Mouse (Mus musculus) heart, embryonic 16.5 days (tissue): Measurements from ENCODE around the gene Casp9. TPM values are rescaled to one million over a fixed set of nuclear protein-coding genes. Genes with fewer than 3 reads are reported as not detected.

Experiments used
- ATAC-seq: fragments of 200-750 bp; cut with Nextera tagmentation; replicated peaks from 2 replicates; pipeline ENCODE4 v1.8.0; 2017; ENCODE audit warnings: moderate number of reproducible peaks; ENCODE audit not compliant: insufficient read depth, low FRiP score; ENCODE audit errors: extremely low read depth
- H3K27ac ChIP-seq: fragments of 300-500 bp; sonication (generic); 2 replicates; pipeline ENCODE4 v1.5.1; 2014; ENCODE audit warnings: mild to moderate bottlenecking, low read length, control low read depth, moderate library complexity
- H3K27me3 ChIP-seq: fragments of 300-500 bp; sonication (generic); 2 replicates; pipeline ENCODE4 v1.6.1; 2014; ENCODE audit warnings: low read length, mixed read lengths; ENCODE audit not compliant: control insufficient read depth, insufficient read depth
- H3K36me3 ChIP-seq: fragments of 300-500 bp; sonication (generic); 2 replicates; pipeline ENCODE4 v1.6.1; 2014; ENCODE audit not compliant: control insufficient read depth, insufficient read depth
- H3K4me1 ChIP-seq: fragments of 300-500 bp; sonication (generic); 2 replicates; pipeline ENCODE4 v1.6.1; 2014; ENCODE audit warnings: low read length, mixed read lengths; ENCODE audit not compliant: control insufficient read depth, insufficient read depth
- H3K4me2 ChIP-seq: fragments of 300-500 bp; sonication (generic); 2 replicates; pipeline ENCODE4 v1.6.1; 2014; ENCODE audit warnings: low read depth, mild to moderate bottlenecking, control low read depth, low read length
- H3K4me3 ChIP-seq: fragments of 300-500 bp; sonication (generic); 2 replicates; pipeline ENCODE4 v1.5.1; 2014; ENCODE audit warnings: mild to moderate bottlenecking, control low read depth, low read length
- H3K9ac ChIP-seq: fragments of 300-500 bp; sonication (generic); 2 replicates; pipeline ENCODE4 v1.6.1; 2014; ENCODE audit warnings: low read length, control low read depth
- H3K9me3 ChIP-seq: fragments of 300-500 bp; sonication (generic); replicated peaks from 2 replicates; pipeline ENCODE4 v1.6.1; 2016; ENCODE audit warnings: low read length; ENCODE audit not compliant: control insufficient read depth
- WGBS: fragments of 180-500 bp; shearing (Covaris S2); extraction: QIAGEN DNeasy Blood & Tissue Kit; methylation state at CpG from one replicate; pipeline ENCODE4 v1.1.7; 2014; 5-methylcytosine and 5-hydroxymethylcytosine counted together
- polyA plus RNA-seq: library from polyadenylated mRNA; unstranded; fragments of >200 nt; fragmentation: Nextera tagmentation; extraction: Ambion mirVana; gene quantifications from 2 replicates; pipeline ENCODE4 v1.2.1, GENCODE M21; 2015

Casp9 gene
- polyA plus RNA-seq, 1 experiment from 2014 or later: 17.1 TPM

GRCm38 (mm10) chr4:141862867-141863266, 69.5 kb downstream of the Casp9 start:
- Histone ChIP-seq H3K9ac (peak overlapping the region; percentile 36; the same call in 1 of the 2 replicates), H3K36me3 (peaks cover 23% of the 10 kb centered on the region), H3K4me2 (no peak overlapping the region), H3K4me1 (peaks cover 38% of the 10 kb centered on the region), H3K27ac (peak overlapping the region; percentile 81), H3K9me3 (no peaks in the 10 kb centered on the region), H3K4me3 (no peak overlapping the region), H3K27me3 (no peaks in the 10 kb centered on the region)
- 43% methylated on average over 5 of the region's 5 CpGs for WGBS
- peak; percentile 39; the same call in 1 of the 2 replicates for ATAC-seq

DNA sequence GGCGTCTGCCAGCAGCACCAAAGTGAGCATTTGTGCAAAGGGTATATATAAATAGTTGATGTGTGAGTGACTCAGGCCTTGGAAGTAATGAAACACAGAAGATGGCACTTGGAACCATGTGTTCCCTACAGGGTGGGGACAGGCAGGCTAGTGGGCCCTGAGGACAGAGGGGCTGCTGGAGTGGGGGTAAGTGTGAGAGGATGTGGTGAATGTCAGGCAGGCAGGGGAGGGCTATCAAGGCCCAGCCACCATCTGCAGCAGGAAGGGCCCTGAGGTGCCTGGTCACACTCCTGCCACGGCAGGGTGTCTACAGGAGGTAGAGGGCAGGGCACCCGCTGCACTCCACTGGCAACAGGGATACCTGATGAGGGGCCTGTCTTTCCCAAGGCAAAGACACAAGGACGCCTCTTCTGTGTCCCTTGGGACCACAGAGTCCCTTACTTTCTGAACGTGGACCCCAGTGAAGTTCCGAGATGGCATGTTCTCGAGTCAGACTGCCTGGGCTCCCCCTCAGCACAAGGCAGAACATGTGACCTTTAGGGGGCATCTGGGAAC, 70.4 kb downstream of the Casp9 start:
- WGBS: 69% methylated on average over 7 of the region's 7 CpGs
- ATAC-seq: no peak
- H3K9me3 ChIP-seq: no peaks in the 10 kb centered on the region
- no peak overlapping the region for H3K4me2 ChIP-seq
- peak overlapping the region; percentile 42 for H3K9ac ChIP-seq
- H3K4me3 ChIP-seq: no peak overlapping the region
- peaks cover 45% of the 10 kb centered on the region for H3K4me1 ChIP-seq
- peaks cover 23% of the 10 kb centered on the region for H3K36me3 ChIP-seq
- no peaks in the 10 kb centered on the region for H3K27me3 ChIP-seq
- peak overlapping the region; percentile 81 for H3K27ac ChIP-seq

DNA sequence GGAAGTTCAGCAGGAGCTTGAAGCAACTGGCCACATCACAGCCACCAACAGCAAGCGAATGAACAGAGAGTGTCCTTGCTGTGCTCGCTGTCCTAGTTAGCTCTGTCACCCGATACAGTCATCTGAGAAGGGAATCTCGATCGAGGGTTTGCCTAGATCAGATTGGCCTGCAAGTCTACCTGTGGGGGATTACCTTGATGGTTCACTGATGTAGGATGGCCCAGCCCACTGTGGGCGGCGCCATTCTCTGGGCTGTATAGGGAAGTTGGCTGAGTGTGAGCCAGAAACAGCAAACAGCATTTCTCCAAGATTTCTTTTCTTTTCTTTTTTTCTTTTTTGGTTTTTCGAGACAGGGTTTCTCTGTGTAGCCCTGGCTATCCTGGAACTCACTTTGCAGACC, 71.1 kb downstream of the Casp9 start:
- peaks cover 16% of the 10 kb centered on the region for H3K36me3 ChIP-seq
- WGBS: 91% methylated on average over 8 of the region's 8 CpGs
- no peak overlapping the region for H3K27ac ChIP-seq
- H3K27me3 ChIP-seq: no peaks in the 10 kb centered on the region
- H3K4me1 ChIP-seq: peaks cover 47% of the 10 kb centered on the region
- ATAC-seq: no peak
- no peak overlapping the region for H3K4me2 ChIP-seq
- H3K4me3 ChIP-seq: no peak overlapping the region
- H3K9ac ChIP-seq: no peak overlapping the region
- H3K9me3 ChIP-seq: no peaks in the 10 kb centered on the region

DNA sequence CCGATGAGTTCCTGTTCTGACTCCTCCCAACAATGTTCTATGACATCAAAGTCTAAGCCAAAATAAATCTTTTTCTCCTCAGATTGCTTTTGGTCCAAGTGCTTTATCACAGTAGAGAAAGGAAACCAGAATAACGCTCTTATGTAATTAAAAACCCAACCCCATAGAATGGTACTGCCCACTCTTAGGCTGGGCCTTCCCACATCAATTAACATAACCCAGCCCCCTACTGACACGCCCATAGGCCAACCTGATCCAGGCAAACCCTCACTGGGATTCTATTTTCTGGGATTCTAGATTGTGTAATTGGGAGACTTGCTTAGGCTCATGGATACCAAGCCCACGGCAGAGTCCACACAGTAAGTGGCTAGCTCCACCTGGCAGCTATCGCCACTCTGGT, 71.6 kb downstream of the Casp9 start:
- H3K4me3 ChIP-seq: no peak overlapping the region
- no peak for ATAC-seq
- no peak overlapping the region for H3K27ac ChIP-seq
- H3K4me1 ChIP-seq: peaks cover 52% of the 10 kb centered on the region
- H3K4me2 ChIP-seq: no peak overlapping the region
- H3K9me3 ChIP-seq: no peaks in the 10 kb centered on the region
- no peaks in the 10 kb centered on the region for H3K27me3 ChIP-seq
- H3K9ac ChIP-seq: no peak overlapping the region
- H3K36me3 ChIP-seq: peaks cover 12% of the 10 kb centered on the region
- WGBS: 88% methylated on average over 5 of the region's 5 CpGs

Other genes starting within 250 kb of the Casp9 start
- gene Fblim1, start 187.5 kb upstream of the Casp9 start, polyA plus RNA-seq: 46.9 and 49.7 TPM in 2 replicates
- gene Tmem82, start 175.0 kb upstream of the Casp9 start, polyA plus RNA-seq: 1.1 and 1.7 TPM in 2 replicates
- gene Slc25a34, start 169.8 kb upstream of the Casp9 start, polyA plus RNA-seq: 1.3 TPM in 2 replicates
- gene Plekhm2, start 128.7 kb upstream of the Casp9 start, polyA plus RNA-seq: 4.9 and 6.2 TPM in 2 replicates
- gene Rsc1a1, start 108.0 kb upstream of the Casp9 start, polyA plus RNA-seq: 0.21 TPM in 1 of 2 replicates, not detected in the other
- gene Ddi2, start 70.2 kb upstream of the Casp9 start, polyA plus RNA-seq: 14.1 and 15.1 TPM in 2 replicates
- gene Agmat, start 46.9 kb upstream of the Casp9 start, polyA plus RNA-seq: 0.71 and 1.2 TPM in 2 replicates
- gene Dnajc16, start 2.7 kb upstream of the Casp9 start, polyA plus RNA-seq: 4.4 and 4.5 TPM in 2 replicates
- gene Cela2a, start 32.5 kb downstream of the Casp9 start, polyA plus RNA-seq: 0.63 TPM in 1 of 2 replicates, not detected in the other
- gene Ctrc, start 52.7 kb downstream of the Casp9 start, polyA plus RNA-seq: not detected in 2 replicates
- 79.2 and 80.4 TPM in 2 replicates for gene Efhd2, start 81.3 kb downstream of the Casp9 start, polyA plus RNA-seq
- 3.0 and 4.0 TPM in 2 replicates for gene Fhad1, start 221.5 kb downstream of the Casp9 start, polyA plus RNA-seq